Mouse (Mus musculus) right cerebral cortex, postnatal 14 days (tissue): Measurements from ENCODE around the gene Tfr2.

Experiments
- DNase-seq: peaks from one replicate; pipeline ENCODE4 v3.0.0; 2022

The Tfr2 gene

GRCm38 (mm10) chr5:137569665-137570064, at the start of gene Tfr2:
Gene Tfr2, plus strand, starts transcription at chr5:137569840.
- no peak for DNase-seq

- no peak for DNase-seq
Observed at GRCm38 (mm10) chr5:137521861-137522260, 47.8 kb upstream of the Tfr2 start.

GRCm38 (mm10) chr5:137522711-137523110, 46.9 kb upstream of the Tfr2 start:
- DNase-seq = no peak

GRCm38 (mm10) chr5:137523396-137524250, 46.0 kb upstream of the Tfr2 start:
- no peak for DNase-seq

DNA sequence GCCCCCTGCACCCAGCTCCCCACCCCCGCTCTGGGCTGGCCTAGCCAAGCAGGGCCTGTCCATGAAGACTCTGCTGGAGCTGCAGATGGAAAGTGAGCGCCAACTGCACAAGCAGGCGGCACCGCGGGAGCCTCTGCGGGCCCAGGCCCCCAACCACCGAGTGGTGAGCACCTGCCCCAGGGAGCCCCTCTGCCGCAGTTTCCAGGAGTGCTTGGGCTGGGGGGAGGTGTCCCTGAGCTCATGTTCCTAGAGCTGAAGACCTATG, 45.5 kb upstream of the Tfr2 start:
- DNase-seq = no peak

DNA sequence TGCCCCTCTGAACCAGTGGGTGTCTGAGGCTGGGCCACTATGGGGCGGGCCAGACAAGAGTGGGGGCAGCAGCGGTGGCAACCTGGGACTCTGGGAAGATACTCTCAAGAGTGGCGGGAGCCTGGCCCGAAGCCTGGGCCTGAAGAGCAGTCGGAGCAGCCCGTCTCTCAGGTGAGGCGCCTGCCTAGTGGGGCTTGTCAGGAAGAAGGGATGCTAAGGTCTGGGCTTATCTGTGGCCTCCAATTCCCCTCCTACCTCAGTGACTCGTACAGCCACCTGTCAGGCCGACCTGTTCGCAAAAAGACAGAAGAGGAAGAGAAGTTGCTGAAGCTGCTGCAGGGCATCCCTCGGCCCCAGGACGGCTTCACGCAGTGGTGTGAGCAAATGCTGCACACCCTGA, 45.0 kb upstream of the Tfr2 start:
- DNase-seq = no peak

- DNase-seq = no peak
Observed at GRCm38 (mm10) chr5:137525511-137525910, 44.1 kb upstream of the Tfr2 start.

DNA sequence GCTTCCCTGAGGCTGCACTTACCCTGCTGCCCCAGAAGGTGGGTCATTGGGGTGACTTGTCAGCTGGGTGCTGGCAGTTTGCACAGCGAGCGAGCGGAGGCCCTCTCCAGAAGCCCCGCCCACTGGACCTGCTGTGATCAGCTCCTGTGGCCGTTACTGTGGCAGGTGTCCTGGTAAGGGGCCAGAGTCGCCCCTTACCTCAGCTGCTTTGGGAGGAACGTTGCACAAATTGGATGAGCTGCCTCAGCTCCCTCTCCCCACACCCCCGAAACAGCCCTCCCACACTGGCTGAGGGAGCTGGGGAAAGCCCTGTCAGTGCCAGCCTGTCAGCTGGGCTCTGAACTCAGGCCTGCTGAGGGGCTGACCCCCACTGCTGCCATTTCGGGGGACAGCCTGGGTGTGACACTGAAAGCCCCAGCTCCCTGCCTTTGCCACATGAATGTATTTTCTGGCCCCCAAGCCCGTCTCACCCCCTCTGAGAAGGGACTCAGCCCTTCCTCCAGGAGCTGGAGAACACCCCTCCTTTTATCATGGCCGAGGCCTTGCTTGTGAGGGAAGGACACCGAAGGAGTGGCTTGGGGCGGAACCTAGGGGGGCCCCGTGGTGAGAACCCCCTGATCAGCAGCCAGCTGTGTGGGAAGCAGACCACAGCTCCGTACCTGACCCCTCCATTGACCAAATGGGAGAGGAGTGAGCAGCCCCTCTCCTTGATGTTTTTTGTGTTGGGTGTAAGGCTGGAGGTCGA, 43.3 kb upstream of the Tfr2 start:
- peak; percentile 42 for DNase-seq

- DNase-seq = no peak
Observed at GRCm38 (mm10) chr5:137527413-137527812, 42.2 kb upstream of the Tfr2 start.

GRCm38 (mm10) chr5:137528247-137528968, 41.2 kb upstream of the Tfr2 start:
- DNase-seq = no peak

DNA sequence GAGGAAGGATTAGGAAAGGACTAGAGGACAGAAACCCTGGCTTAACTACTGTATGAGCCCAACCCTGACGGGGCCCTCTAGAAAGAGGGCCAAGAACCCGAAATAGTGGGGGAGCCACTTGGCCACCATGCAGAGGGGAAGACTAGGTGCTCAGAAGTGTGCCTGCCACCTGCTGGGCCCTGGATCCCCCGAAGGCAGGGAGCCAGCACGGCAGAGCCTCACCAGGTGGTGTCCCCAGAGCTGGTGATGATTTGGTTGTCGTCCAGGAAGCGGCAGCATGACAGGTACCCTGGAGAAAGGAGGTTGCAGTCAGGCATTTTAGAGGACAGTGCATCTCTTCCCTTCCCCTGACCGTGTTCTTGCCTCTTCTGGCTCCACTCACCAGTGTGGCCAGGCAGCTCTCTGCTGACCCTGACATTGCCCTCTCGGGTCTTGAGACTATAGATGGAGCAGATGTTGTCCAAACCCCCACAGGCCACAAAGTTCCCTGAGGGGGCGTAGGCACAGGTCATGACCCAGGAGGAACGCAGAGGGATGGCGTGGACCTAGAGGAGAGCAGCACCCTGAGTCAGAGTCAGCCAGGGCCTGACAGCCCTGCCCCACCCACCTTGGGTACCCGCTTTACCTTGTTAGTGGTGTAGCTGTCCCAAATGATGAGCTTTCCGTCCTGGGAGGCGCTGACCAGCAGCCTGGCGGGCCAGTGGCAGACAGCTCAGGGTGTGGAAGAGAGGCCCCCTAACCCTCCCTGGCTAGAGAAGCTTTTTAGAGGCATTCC, 40.2 kb upstream of the Tfr2 start:
- DNase-seq = no peak

DNA sequence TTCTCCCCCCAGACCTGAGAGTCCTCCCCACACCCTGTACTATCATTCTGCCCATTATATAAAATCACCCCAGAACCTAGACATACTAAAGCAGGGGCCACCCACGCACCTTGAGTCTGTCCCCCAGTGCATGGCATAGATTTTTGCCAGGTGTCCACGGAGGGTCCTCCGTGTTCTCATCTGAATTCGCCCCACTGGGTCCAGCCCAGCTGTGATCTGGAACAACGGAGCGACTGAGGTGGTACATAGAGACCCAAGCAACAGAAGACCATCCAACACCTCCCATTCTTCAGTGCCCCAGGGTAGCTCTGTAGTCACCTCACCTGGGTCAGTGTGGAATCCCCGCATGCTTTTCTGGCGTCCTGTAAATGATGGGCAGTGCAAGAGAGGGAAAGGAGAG, 39.6 kb upstream of the Tfr2 start:
- no peak for DNase-seq

DNA sequence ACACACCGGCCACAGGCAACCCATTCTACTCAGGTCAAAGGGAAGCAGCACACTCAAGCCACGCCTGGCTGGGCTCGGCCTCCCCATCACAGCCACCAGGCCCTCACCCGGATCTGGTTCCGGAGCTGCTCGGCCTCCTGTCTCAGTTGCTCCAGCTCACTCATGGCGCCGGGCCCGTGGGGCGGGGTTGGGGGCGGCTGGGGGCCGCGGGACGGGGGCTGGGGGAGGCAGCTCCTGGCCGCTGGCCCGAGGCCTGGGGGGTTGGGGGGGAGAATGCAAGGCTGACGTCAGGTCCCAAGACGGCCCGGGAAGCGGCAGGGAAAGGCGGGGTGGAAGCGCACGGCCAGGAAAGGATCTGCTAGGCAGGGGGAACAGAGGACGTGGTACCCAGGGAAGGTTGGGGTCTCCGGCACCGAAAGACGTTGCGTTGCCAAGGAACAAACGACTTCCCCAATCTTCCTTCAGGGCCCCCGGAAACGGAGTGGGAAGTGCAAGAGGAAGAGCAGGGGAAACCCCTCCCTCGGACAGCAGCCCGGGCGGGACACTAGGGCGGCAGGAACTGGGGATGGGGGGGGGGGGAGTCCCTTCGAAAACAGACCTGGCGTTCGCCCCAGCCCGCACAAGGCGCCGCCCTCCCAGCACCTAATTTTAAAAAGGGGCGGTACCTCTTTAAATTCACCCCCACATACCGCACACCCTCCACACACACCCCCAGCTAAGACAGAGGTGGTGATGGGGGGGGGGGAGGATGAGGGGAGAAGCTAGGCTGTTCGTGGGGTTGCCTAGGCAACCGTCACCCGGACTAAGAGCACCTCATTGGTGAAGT, 38.8 kb upstream of the Tfr2 start:
- peak; percentile 85 for DNase-seq

GRCm38 (mm10) chr5:137531414-137532130, 38.1 kb upstream of the Tfr2 start:
- peak; percentile 72 for DNase-seq

DNA sequence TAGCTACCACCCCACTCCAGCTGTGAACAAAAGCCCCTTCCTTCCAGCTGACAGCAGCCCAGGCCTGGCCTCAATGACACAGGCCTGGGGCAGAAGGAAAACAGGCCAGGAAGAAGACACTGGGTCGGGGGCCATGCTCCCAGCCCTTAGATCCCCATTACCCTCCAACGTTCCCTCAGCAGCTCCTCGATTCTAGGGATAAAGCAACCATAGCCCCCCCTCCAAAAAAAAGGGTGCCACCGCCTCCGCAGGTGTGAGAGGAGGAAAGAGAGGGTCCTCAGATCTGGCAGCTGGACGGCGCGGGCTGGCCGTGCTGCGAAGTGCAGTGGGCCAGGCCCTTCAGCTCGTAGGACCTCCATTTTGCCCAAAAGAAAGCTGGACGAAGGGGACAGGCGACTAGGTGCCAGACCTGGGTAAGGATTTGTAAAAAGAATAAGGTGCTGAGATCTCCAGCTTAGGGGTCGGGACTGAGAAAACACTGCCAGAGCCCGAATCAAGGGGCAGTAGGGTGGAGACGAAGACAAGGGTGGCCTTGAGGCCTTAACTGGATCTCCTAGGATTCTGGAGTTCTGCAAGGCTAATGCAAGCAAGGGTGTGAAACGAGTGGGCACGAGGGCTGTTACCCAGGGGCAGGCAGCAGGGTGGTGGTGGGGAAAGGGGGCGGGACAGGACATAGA, 37.4 kb upstream of the Tfr2 start:
- DNase-seq = peak; percentile 34

- DNase-seq = no peak
Observed at GRCm38 (mm10) chr5:137532808-137533116, 36.9 kb upstream of the Tfr2 start.

DNA sequence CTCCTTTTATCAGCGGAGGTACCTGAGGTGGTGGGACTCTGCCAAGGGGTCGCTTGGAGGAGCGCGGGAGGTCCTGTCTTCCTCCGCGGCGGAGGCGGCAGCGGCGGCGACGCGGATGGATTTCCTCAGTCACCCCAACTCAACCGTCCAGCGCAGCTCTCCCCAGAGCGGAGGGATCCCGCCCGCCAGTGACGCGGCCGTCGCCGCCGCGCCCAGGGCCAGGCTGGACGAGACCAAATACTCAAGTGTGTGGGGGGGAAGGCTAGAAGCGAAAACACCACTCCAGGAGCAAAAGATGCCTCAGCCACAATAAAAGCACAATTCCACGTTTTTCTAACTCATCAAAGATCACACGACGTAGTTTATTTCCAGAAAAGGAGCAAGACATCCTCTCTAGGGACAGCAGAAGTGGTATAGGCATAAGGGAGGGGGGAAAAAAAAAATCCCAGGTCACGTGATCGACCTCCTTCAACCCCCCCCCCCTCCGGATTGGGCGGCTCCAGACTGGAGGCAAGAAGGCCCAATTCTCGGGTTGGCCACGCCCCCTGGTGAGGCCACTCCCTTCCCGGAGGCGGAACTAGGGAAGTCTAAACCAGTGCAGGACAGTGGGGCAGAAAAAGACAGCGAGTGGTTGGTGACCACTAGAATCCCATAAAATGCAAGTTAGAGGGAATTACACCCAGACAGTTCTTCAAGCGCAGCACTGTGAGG, 36.4 kb upstream of the Tfr2 start, which contains the start of the genes Epo and Gnb2:
Gene Epo, minus strand, starts transcription at position 126 of the 711 bp plus-strand sequence.
Gene Gnb2, minus strand, starts transcription at position 394 of the 711 bp plus-strand sequence.
- DNase-seq = peak; percentile 98

DNA sequence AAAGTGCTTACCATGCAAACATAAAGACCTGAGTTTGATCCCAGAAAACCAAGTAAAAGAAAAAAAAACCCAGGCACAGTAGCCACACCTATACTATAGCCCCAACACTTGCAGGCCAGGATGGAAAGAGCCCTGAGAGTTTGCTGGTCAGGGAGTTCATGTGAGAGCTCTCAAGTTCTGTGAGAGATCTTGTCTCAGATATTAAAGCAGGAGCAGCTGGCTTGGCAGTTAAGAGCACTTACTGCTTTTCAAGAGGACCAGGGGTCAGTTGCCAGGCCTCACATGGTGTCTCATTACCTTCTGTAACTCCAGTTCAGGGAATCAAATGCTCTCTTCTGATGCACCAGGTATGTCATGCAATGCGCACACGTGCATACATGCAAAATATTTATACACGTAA, 34.9 kb upstream of the Tfr2 start:
- DNase-seq = no peak

DNA sequence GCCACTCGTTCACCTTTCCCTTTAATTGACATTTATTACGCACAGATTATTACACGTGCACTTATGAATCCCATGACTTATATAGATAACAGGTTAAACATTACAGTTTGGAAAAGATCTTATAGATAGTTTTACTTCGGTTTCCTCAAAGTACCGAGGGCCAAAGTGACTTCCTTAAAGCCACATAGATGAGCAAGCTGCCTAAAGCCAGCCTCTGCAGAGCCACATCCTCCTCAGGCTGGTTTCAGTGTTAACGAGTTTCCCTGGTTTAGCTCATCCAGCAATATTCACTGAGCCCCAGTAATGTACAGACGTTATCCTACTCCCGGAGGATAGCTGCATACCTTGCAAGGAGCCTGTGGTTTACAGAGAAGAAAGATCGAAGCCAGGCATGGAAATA, 34.3 kb upstream of the Tfr2 start:
- no peak for DNase-seq

DNA sequence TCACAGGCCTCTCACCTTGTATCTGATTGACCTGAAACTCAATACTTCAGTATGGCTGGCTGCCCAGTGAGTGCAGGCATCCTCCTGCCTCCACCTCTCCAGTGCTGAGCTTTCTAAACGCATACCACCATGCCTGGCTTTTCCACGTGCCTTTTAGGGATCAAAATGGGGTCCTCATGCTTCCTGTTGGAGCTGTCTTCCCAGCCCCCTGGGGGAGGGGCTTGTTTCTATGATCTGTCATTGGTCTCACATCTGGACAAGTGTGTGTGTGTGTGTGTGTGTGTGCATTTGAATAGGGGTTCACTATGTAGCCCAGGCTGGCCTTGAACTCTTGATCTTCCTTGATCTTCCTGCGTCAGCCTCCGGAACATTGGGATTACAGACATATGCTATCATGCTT, 32.2 kb upstream of the Tfr2 start:
- no peak for DNase-seq
